Mouse (Mus musculus) spleen, adult 2 months (tissue): ENCODE measurements around the gene Ect2l.

ENCODE experiments used
- CTCF ChIP-seq: fragments of 200-500 bp; IDR thresholded peaks from 2 replicates; pipeline ENCODE4 v1.5.1; 2011; ENCODE audit warnings: mild to moderate bottlenecking, inconsistent platforms; ENCODE audit not compliant: insufficient read depth, insufficient read length, insufficient replicate concordance; ENCODE audit errors: extremely low read depth
- POLR2A ChIP-seq: fragments of 200-500 bp; IDR thresholded peaks from 2 replicates; pipeline ENCODE4 v1.6.1; 2011; ENCODE audit warnings: low read depth, low read length, inconsistent platforms

DNA sequence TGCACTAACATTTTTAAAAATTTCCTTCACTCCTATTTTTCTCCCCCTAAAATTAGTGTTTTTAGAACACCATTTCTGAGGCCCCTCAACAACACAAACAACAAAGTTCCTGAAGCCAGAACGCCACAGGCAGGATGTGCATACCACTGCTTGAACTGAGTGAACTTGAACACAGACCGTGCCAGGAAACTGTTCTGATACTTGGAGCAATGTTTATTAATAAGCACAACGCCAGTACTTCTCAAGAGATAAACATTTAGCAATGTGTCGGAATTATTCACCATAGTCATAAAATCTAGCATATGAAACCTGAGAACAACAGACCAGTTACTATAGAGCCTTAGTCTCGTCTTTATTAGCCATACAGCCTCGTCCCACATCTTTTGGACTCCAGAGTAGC is 571 bp downstream of the Ect2l start:
- no peak for TF ChIP-seq CTCF
- no peak for TF ChIP-seq POLR2A
